Mouse (Mus musculus): Measurements from ENCODE around the gene Olfr110. TPM values are rescaled to one million over a fixed set of nuclear protein-coding genes. Genes with fewer than 3 reads are reported as not detected.
"Not testable (repeated sequence)": the region's sequence is repeated elsewhere in the genome, so short reads cannot be mapped to it uniquely, and the experiment has no call there.

The Olfr110 gene
- not detected in 2 replicates for polyA plus RNA-seq (2015; fragmentation: Nextera tagmentation; extraction: Ambion mirVana)

DNA sequence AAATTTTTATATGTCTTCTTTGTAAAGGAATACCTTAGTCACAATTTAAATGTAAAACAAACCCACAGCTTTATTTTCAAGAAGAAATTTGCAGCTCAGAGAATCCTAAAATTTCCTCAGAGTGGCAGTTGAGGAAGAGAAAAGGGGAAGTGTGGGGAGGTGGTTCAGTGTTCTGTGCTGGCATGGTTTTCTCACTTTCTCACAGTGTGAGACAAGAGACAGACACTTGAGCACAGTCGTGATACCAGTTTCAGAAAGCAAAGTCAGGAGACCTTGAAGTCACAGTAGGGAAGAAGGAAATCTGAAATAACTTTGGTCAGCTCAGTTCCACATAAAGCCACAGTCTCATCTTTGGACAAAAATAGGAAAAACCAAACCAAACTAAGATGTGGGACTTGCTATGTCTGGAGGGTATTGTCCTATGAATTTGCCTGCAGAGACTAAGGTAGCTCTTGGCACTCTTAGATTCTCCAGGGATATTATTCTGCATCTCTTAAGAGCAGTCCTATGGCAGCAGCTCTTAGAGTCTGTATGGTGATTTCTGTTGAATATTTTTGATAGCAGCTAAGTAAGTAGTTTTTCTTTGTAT lies at the start of gene Olfr110:
TSS of gene Olfr110 (plus strand) at position 539 of the 589 bp plus-strand sequence.
- Histone ChIP-seq H3K4me3 (replicated peaks) (no peak within 1 kb of the TSS), H3K4me2 (replicated peaks) (no peak within 1 kb of the TSS), H3K4me1 (replicated peaks) (no peaks in the 10 kb centered on the region), H3K9ac (no peak within 1 kb of the TSS), H3K9me3 (no peaks in the 10 kb centered on the region), H3K27ac (no peak within 1 kb of the TSS), H3K36me3 (no peaks in the 10 kb centered on the region), H3K27me3 (replicated peaks) (no peaks in the 10 kb centered on the region)
- ATAC-seq: no peak
- WGBS: 47% methylated on average over 1 of the region's 1 CpGs

DNA sequence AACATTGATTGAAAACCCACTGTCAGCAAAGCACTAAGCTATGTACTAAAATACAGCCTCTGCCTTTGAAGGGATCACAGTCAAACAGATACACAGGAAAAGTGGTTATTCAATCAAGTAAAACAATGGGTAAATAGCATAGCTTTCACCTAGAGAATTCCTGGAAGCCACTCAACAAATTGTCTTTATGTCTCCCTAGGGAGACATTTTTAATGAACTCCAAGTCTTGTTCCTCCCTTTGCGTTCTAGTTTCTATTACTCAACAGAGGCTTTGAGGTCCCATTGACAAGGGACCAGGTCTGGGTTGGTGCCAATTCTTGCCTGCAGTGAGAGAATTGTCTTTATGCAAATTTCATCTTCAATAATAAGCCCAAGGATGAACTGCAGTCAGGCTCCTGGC lies 47.1 kb upstream of the Olfr110 start, which contains the start of gene Olfr108:
TSS of gene Olfr108 (plus strand) at position 301 of the 400 bp plus-strand sequence.
- Histone ChIP-seq H3K9me3 (no peaks in the 10 kb centered on the region), H3K27me3 (replicated peaks) (no peaks in the 10 kb centered on the region), H3K4me2 (replicated peaks) (no peak within 1 kb of the TSS), H3K4me3 (replicated peaks) (no peak within 1 kb of the TSS), H3K27ac (no peak within 1 kb of the TSS), H3K36me3 (no peaks in the 10 kb centered on the region), H3K9ac (no peak within 1 kb of the TSS), H3K4me1 (replicated peaks) (no peaks in the 10 kb centered on the region)
- ATAC-seq: no peak
- WGBS: 85% methylated on average over 1 of the region's 1 CpGs

DNA sequence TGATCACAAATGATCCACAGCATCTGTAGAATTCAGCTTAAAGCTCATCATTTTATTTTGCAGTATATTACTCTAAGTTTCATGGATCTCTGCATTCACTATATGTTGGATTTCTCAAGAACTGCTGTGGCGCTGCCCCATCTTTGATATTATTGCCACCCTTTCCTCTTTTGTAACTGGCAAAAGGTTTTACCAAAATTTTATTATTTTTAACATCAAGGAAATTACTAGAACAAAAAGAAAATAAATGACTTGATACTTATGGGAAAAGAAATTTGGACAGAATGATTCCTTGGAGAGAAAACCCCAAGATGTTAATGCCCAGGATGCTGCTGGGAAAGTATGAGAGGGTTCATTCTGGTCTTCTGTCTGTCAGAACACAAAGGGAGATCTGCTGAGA lies 33.7 kb upstream of the Olfr110 start, which contains the start of gene Olfr109:
TSS of gene Olfr109 (plus strand) at position 301 of the 400 bp plus-strand sequence.
- Histone ChIP-seq H3K27ac (no peak within 1 kb of the TSS), H3K4me2 (replicated peaks) (no peak within 1 kb of the TSS), H3K9ac (no peak within 1 kb of the TSS), H3K36me3 (no peaks in the 10 kb centered on the region), H3K27me3 (replicated peaks) (no peaks in the 10 kb centered on the region), H3K4me1 (replicated peaks) (no peaks in the 10 kb centered on the region), H3K4me3 (replicated peaks) (no peak within 1 kb of the TSS), H3K9me3 (no peaks in the 10 kb centered on the region)
- WGBS: 96% methylated on average over 1 of the region's 1 CpGs
- no peak for ATAC-seq

DNA sequence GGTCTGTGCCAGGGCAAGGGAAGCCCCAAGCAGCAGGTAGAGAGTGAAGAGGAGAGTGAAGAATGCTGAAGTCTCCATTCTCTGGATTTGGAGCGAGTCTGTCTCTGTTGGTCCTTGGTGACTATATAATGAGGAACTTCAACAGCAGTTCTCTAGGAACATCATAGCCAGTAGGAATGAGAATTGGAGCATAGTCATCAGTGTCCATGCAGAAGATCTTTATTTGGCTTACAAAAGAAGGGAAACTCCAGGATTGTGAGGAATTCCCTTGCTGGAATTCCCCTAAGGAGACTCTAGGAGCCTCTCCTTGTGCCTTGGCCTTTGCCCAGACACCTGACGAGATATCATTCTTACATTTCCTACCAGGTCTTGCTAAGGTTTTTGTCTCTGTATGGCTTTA lies 8.8 kb upstream of the Olfr110 start, which contains the start of gene H2-M2:
TSS of gene H2-M2 (minus strand) at position 101 of the 400 bp plus-strand sequence.
- WGBS: 79% methylated on average over 2 of the region's 2 CpGs
- H3K27me3 ChIP-seq (replicated peaks): no peaks in the 10 kb centered on the region

DNA sequence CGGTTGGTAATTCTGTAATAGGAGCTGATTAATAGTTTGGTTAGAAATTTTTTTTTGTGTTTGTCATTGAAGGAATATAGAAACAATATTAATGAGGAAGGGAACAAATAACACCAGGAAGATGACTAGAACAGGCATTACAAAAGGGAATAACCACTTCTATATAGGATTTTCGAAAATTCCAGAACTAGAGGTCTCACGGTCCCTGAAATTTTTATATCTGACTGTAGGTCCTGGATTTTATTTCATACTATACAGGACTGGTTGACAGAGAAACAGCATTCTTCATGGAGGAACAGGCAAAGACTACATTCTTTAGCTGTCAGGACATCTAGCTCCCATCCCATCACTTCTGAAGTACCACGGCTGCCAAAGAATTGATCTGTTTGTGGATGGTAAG lies 15.5 kb downstream of the Olfr110 start, which contains the start of gene Olfr111:
TSS of gene Olfr111 (plus strand) at position 301 of the 400 bp plus-strand sequence.
- Histone ChIP-seq H3K27ac (no peak within 1 kb of the TSS), H3K27me3 (replicated peaks) (no peaks in the 10 kb centered on the region), H3K36me3 (no peaks in the 10 kb centered on the region), H3K4me3 (replicated peaks) (no peak within 1 kb of the TSS), H3K4me2 (replicated peaks) (no peak within 1 kb of the TSS), H3K9ac (no peak within 1 kb of the TSS), H3K4me1 (replicated peaks) (no peaks in the 10 kb centered on the region), H3K9me3 (no peaks in the 10 kb centered on the region)
- ATAC-seq: no peak
- 86% methylated on average over 4 of the region's 4 CpGs for WGBS

More for the DNA sequence above, 8.8 kb upstream of the Olfr110 start, which contains the start of gene H2-M2:
- Histone ChIP-seq H3K4me3 (replicated peaks) (no peak within 1 kb of the TSS), H3K36me3 (no peaks in the 10 kb centered on the region), H3K9me3 (no peaks in the 10 kb centered on the region), H3K27ac (no peak within 1 kb of the TSS), H3K4me1 (replicated peaks) (no peaks in the 10 kb centered on the region), H3K9ac (no peak within 1 kb of the TSS), H3K4me2 (replicated peaks) (no peak within 1 kb of the TSS)
- ATAC-seq: no peak

DNA sequence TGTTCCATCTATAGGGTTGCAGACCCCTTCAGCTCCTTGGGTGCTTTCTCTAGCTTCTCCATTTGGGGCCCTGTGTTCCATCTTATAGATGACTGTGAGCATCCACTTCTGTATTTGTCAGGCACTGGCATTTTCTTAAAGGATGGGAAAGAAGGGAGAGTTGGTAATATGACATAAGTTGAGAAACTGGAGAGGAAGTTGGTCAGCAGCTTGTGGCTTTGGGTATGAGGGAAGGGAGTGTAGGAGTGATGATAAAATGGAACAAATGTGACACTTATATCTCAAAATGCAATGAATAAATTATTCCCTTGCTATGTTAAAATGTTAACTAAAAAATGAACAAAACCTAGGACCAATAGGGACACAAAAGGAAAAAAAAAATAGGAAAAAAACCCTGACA lies 32.3 kb downstream of the Olfr110 start:
- not testable (repeated sequence) for H3K27me3 ChIP-seq (replicated peaks); H3K9ac ChIP-seq; H3K4me3 ChIP-seq (replicated peaks); H3K36me3 ChIP-seq; H3K4me2 ChIP-seq (replicated peaks); H3K4me1 ChIP-seq (replicated peaks); H3K9me3 ChIP-seq; ATAC-seq; H3K27ac ChIP-seq

DNA sequence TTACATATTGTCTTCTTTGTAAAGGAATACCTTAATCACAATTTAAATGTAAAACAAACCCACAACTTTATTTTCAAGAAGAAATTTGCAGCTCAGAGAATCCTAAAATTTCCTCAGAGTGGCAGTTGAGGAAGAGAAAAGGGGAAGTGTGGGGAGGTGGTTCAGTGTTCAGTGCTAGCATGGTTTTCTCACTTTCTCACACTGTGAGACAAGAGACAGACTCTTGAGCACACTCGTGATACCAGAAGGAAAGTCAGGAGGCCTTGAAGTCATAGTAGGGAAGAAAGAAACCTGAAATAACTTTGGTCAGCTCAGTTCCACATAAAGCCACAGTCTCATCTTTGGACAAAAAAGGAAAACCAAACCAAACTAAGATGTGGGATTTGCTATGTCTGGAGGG lies 33.2 kb downstream of the Olfr110 start:
- not testable (repeated sequence) for H3K9me3 ChIP-seq; H3K27me3 ChIP-seq (replicated peaks); ATAC-seq; H3K4me1 ChIP-seq (replicated peaks); H3K4me3 ChIP-seq (replicated peaks); H3K36me3 ChIP-seq; H3K4me2 ChIP-seq (replicated peaks); H3K9ac ChIP-seq; H3K27ac ChIP-seq
- WGBS: 62% methylated on average over 1 of the region's 1 CpGs

DNA sequence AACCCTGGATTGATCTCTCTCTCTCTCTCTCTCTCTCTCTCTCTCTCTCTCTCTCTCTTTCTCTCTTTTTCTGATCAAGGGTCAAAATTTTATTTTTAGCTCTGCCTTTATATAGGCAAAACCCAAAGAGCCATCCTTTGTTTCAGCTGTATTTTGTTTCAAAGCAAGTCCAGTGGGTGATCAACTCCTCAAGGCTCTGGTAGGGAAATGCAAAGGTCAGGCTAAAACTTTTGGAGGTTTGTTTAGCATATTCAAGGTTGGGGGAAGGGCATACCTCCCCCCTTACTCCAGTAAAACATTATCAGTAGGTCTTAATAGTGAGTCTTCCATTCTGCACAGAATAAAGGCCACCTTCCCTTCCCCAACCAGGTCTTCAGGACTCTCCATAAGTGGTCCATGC lies 42.9 kb downstream of the Olfr110 start:
- H3K27me3 ChIP-seq (replicated peaks): no peaks in the 10 kb centered on the region
- H3K4me3 ChIP-seq (replicated peaks): no peak overlapping the region
- no peak overlapping the region for H3K27ac ChIP-seq
- no peak for ATAC-seq
- no peaks in the 10 kb centered on the region for H3K36me3 ChIP-seq
- no peaks in the 10 kb centered on the region for H3K9me3 ChIP-seq
- no peaks in the 10 kb centered on the region for H3K4me1 ChIP-seq (replicated peaks)
- no peak overlapping the region for H3K4me2 ChIP-seq (replicated peaks)
- H3K9ac ChIP-seq: no peak overlapping the region

DNA sequence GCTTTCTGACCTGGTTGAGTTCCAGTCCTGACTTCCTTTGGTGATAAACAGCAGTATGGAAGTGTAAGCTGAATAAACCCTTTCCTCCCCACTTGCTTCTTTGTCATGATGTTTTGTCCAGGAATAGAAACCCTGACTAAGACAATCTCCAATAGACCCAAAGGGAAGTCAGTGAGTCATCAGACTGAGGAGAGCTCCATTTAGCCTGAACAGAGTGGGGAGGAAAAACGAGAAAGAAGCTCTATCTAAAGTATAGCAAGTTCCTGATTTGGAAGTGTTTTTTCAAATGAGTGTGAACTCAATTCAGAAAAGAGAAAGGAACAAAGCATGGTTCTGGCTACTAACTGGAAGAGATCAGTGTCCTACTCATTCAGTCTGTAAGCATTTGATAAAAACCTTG lies 46.1 kb downstream of the Olfr110 start:
- H3K9me3 ChIP-seq; H3K9ac ChIP-seq; H3K27ac ChIP-seq; ATAC-seq; H3K27me3 ChIP-seq (replicated peaks); H3K4me2 ChIP-seq (replicated peaks); H3K4me3 ChIP-seq (replicated peaks); H3K36me3 ChIP-seq; H3K4me1 ChIP-seq (replicated peaks): not testable (repeated sequence)
- 45% methylated on average over 1 of the region's 1 CpGs for WGBS

DNA sequence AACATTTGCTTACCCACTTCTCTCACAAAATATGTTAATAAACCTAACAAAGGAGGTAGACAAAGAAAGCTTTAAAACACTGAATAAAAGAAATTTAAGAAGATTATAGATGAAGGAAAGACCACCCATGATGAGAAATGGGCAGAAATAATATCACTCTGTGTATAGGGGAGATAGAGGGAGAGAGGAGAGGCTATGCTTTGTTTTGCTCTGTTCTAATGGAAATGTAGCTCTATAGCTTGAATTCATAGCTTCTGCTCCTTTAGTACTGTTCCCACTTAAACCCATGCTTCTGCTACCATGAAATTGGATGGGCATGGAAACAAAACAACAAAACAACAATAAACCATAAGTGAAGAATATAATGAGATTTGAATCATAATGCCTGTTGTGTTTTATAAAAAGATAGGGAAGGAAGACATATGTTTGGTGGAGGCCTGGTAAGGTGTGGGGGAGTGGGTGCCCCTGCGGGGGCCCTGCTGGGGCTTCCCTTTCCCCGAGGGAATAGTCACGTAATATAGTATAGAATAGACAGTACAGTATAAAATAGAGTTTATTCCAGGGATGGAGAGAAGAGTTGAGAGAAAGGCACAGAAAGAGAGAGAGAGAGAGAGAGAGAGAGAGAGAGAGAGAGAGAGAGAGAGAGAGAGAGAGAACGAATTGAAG lies 49.3 kb downstream of the Olfr110 start:
- Histone ChIP-seq H3K4me3 (replicated peaks) (no peak overlapping the region), H3K4me2 (replicated peaks) (no peak overlapping the region), H3K9ac (no peak overlapping the region), H3K27me3 (replicated peaks) (no peaks in the 10 kb centered on the region), H3K9me3 (no peaks in the 10 kb centered on the region), H3K27ac (no peak overlapping the region), H3K36me3 (no peaks in the 10 kb centered on the region), H3K4me1 (replicated peaks) (no peaks in the 10 kb centered on the region)
- ATAC-seq: no peak
- 78% methylated on average over 4 of the region's 4 CpGs for WGBS

DNA sequence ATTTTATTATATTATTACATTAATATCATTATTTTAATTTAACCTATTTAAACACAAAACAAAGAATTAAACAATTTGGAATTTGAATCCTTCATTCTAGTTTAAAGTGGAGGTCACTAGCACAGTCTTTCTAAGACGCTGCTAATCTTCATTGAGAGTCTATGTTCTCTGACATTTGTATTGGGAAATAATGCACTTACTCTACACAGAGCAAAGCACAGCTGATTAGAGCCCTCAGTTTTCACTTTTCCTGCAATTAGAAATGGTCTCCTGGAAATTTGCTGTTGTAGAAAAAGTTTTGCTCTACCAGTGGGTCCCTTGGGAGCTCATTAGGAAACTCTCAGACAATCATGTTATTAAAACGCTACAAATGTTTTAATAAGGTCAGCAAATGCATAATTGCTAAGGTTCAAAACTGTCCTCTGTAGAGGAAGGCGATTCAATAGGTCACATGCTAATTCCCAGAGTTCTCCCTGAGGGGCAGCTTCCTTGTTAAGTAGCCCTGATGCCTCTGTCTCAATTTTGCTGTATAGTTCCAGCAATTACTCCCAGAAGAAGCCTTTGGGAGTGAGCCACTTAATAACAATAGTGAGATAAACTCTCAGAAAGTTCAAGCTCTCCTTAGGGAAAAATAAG lies 51.6 kb downstream of the Olfr110 start:
- Histone ChIP-seq H3K36me3 (no peaks in the 10 kb centered on the region), H3K9me3 (no peaks in the 10 kb centered on the region), H3K27me3 (replicated peaks) (no peaks in the 10 kb centered on the region), H3K4me1 (replicated peaks) (no peaks in the 10 kb centered on the region), H3K9ac (no peak overlapping the region), H3K4me2 (replicated peaks) (no peak overlapping the region), H3K27ac (no peak overlapping the region), H3K4me3 (replicated peaks) (no peak overlapping the region)
- 67% methylated on average over 3 of the region's 3 CpGs for WGBS
- ATAC-seq: no peak

All from intestine, embryonic 15.5 days (tissue).